Mouse (Mus musculus) T-helper 2 cell (primary cell): ENCODE results near the gene Hbq1b.
"Not testable (repeated sequence)": the region's sequence is repeated elsewhere in the genome, so short reads cannot be mapped to it uniquely, and the experiment has no call there.

Source experiments
- in situ Hi-C: fragments of 300-600 bp; cut with MboI, MseI; formaldehyde crosslinking; loops from one replicate; pipeline ENCODE4 v1.15.1; 2025; ENCODE audit warnings: high pct_unique_total_duplicates

Hbq1b gene

DNA sequence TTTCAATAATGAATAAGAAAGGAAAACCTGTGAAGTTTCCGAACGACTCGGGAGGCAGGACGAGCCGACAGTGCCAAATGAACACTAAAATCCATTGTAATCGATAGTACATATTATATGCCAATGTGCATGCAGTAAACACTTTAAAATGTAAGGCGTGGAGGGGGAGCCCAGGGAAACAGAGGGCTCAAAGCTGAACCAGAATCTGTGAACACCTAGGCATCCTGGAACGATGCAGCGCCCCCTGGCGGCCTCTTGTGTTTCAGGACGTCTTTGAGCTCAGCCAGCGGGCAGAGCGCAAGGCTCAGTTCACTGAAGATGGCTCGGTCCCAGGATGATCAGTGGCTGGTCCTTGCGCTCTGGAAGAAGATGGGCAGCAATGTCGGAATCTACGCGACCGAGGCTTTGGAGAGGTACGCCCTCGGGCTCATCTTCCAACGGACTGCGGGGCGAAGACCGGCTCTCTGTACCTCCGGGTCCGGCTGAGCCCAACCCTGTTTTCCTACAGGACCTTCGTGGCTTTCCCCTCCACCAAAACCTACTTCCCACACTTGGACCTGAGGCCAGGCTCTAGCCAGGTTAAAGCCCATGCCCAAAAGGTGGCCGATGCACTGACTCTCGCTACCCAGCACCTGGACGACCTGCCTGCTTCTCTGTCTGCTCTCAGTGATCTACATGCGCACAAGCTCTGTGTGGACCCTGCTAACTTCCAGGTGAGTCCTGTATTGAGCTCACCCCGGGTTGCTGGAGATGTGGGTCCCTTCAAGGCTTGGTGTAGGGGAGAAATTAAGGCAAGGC lies at the start of gene Hbq1b:
TSS of gene Hbq1b (plus strand) at position 271 of the 798 bp plus-strand sequence.
- in situ Hi-C loops, result not testable (repeated sequence)

DNA sequence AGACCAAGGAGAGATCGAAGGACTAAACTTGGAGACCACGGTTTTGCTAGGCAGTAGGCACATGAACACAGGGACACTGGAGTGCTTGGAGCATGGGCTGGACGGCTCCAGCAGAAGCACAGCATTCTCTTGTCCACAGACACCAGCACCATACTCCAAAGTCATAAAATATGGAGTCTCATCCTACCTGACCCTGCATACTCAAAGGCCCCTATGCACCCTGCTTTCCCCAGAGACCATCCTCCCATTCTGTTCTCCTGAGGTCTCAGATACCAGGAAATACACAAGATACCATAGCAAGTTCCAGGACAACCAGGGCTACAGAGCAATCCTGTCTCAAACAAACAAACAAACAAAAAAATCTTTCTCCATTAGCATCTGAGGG lies 49.4 kb upstream of the Hbq1b start:
- in situ Hi-C loops, result no loop called here

DNA sequence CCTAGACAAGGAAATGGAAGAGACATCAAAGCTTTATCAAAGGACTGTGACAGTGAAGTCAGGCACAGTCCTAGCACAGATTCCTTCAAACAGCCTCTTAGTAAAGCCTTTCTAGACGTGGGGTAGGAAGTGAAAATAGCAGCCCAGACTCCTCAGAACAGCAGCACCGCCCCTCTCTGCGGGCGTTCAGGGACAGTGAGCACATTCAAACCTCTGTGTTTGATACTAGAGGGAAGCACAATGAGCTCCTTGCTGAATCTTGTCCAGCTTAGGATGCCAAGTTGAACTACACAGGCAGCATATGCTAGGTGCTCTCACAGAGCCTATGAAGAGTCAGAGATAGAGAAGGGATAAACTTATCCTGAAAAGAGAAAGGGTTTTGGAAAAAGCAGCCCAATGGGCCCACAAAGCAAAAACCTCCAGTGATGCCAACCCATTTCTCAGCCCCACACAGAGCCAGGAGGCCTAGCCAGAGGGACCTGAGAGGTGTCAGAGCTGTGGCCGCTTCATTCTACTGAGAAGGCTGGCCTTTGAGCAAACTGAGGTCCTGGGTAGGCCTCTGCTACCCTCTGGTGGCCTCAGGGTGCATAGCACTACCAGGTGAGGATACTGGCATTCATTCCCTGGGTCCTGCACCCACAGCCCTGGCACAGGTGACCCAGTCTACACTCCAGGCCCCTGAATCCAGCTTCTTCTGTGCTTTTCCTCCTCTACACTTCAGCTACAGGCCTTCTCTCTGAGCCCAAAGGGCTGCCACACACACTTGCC lies 48.5 kb upstream of the Hbq1b start:
- in situ Hi-C loops, result no loop called here

DNA sequence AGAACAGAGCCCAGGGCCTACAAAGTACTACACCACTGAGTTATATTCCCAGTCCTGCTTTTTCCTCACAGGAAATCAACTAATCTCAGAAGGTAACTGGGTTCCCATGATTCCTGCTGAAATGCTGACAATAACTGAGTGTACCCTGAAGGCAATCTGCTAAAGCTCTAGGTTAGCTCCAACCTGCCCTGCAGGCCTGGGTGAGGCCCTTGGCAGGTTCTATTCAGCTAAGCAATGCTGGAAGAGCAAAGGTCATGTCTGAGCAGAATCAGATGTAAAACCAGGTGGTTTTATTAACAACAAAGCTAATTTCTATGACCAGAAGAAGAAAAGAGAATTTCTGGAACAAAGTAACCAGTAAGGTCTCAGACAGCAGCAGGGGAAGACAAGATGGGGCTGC lies 45.4 kb upstream of the Hbq1b start:
- in situ Hi-C loops, result no loop called here

DNA sequence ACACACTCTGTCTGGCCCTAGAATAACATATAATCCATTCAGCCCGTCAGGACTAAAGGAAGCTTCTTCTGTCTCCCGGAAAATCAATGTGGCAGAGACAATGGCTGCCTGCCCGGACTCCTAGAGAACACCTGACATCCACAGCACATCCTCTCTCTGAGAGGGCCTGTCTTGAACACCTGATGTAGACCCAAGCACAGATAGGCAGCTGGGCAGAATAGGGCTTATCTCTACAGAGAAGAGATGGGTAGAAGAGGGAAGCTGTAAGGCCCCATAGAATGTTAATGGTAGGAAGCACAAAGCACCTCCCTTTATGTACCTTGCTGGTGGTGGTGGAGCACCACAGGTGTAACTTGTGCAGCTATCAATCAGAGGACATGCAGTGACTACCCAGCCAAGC lies 44.6 kb upstream of the Hbq1b start:
- in situ Hi-C loops, result no loop called here

DNA sequence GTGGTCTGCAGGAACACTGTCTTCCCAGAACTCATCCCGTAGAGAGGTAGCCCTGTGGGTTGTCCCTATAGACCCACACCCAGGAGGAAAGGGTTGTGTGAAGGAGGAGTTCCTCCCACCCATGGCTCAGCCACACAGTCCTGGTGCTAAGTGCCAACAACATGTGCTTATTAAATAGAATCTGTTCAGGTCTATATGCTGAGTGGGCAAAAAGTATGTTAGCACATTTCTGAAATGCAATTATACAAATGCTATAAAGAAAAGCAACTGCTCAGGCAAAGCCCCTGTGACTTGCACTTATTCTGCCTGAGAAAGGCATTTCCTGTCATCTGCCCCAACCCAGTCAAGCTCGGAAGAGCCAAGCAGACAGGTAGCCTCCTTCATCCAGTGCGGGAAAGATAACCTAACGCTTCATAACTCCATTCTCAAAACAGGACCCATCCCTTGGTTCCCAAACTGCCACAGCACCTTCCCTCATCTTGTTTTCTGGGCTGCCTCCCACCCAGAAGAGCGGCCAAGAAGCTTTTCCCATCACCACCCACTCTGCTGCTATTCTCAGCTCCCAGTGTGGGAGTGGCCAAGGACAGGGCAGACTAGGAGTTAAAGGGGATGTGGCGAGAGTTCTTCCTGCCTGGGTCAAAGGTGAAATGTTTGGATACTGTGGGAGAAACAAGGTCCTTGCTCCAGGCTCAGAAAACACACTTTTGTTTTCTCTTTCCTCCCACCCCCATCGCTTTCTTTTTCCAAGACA lies 43.4 kb upstream of the Hbq1b start:
- in situ Hi-C loops, result no loop called here

DNA sequence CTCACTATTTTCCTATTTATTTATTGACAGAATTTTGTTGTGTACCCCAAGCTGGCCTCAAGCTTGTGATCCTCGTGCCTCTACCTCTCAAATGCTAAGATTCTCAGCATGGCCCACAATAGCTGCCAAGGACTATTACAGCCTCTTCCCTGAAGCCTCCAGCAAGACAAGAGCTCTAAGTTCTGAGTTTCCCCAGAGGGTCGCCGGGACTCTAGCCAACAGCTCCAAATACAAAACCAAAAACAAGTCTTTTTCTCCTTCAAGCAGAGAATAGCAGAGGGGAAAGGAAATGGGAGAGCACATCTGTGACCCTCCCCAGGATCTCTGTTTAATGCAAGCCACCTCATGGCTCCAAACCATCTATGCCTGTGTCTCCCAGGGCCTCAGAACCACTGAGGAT lies 42.7 kb upstream of the Hbq1b start:
- in situ Hi-C loops, result no loop called here

DNA sequence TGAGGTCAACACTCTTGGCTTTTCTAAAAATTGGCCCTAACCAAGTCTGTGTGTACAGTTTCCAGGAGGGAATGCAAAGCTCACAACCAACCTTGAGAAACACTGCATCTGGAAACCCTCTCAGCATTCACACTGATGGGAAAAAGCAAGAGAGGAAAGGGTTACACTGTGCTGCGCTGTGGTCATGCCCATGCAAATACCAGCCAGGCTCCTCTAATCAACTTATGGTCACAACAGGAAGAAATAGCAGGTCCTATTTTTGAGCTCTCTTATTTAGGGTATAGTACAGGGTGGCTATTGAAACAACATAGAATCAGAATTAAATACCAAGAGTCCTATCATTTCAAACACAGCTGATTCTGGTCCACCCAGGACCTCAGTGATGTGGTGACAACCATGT lies 42.1 kb upstream of the Hbq1b start:
- in situ Hi-C loops, result no loop called here

DNA sequence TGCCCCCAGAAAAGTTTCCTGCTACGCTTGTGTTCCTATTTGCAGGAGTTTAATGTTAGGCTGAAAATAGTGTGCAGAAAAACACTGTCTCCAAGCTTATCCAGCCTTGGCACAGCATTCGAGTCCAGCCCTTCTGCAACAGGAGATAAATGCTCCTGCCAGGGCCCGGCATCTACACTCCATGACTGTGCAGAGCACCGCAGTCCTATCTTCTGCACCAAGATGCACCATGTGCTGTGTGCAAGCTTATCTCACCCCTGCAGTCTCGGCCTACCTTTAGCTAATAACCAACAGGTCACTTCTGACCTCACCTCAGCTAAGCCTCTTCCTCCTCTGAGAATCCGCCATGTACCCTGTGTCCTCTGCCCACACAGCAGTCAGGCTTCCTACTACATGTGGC lies 41.2 kb upstream of the Hbq1b start:
- in situ Hi-C loops, result no loop called here

DNA sequence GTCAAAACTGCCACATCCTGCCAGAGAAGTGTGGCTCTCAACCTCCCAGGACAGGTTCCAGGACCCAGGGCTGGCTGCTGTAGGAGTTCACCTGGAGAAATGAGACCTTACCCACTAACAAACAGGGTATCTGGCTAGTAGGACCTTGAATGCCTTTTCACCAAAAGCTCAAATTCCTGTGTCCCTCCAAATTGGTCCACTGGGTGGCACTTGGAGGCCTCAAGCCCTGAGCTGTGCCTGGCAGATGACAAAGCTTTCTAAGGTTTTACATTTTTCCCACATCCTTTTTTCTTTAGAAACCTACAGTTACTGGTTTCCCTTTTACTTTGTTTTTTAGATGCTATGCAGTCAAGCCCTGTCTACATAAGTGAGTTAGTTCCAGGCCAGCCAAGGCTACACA lies 39.7 kb upstream of the Hbq1b start:
- in situ Hi-C loops, result no loop called here

DNA sequence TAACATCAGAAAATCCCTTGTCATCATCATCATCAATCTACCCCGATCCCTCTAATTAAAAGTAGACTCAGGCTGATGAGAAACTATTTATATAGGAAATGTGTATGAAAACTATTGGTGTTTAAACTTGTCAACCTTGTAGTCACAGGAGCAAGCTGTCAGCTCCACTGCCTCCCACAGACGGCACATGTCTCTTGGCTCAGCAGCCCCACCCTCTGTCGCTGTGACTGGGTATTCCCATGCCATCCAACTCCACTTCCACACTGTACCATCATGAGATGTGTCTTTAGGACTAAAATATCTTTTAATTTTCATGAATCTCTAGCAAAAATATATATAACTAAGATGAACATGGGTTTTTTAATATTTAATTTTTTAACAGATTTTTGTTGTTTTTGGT lies 38.4 kb upstream of the Hbq1b start:
- in situ Hi-C loops, result no loop called here

DNA sequence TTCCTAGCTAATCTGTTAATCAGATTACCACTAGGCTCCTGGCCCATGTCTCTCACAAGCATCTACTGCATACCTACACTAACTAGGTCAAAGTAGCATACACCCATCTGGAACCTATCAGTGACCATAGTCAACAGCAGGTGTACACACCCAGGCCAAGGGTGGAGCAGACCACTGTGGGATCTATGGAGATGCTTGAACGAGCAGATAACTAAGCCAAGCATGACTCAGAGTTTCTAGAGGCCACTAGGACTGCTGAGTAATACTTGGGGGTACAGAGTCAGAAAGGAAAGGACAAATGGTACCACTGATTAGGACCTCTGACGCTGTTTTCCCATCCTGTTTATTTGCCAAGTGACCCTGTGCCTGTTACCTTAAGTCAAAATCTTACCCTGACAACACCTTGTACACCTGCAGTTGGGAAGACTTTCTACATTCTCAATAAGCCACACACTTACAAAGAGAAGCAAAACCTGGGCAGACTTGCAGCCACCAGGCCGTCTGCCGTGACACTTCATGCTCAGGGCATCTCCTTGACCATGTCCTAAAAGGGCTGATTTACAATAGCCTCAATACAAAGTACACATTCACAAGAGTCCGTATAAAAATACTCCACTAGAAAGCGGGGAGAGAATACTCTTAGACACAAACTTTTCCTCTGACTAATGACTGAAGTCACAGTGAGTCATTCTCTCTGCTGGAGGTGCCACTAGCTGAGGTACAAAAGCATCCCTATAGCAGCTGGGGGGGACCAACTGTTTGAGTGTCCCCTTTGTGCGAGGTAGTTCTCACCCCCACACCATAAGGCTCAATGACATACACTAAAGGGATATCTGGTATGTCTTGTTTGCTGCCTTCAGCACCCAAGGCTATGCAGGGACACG lies 35.6 kb upstream of the Hbq1b start:
- in situ Hi-C loops, result no loop called here

DNA sequence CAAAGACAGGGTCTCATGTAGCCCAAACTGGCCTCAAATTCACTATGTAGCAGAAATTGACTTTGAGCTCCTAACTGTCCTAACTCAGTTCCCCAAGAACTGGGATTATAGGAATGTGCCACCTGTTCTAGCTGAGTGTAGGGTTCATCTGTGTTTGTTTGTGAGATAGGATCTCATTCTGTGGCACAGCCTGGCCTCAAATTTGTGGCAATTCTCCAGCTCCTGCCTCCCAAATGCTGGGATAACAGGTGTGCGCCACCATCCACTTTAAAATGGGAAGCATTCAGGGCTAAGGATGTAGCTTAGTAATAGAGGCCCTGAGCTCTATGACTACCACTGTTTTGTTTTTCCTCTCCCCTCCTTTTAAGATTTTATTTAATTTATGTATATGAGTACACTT lies 33.6 kb upstream of the Hbq1b start:
- in situ Hi-C loops, result no loop called here

DNA sequence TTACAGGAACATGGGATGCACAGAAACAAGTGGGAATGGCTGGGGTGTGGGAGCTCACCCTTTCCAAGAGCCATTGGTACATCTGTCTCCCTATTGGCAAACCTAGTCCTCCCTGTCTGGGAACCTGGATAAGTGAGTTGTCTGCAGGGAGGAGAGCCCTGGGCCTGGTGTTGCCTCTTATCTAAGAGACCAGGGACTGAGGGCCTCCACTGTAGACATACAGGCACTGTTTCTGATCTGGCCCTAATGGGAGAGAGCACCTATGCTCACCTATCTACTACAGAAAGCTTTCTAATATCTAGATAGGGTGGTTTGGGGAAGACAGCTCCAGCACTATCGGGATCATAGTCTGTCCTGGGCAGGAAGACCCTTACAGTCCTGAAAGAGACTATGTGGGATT lies 30.6 kb upstream of the Hbq1b start:
- in situ Hi-C loops, result no loop called here

DNA sequence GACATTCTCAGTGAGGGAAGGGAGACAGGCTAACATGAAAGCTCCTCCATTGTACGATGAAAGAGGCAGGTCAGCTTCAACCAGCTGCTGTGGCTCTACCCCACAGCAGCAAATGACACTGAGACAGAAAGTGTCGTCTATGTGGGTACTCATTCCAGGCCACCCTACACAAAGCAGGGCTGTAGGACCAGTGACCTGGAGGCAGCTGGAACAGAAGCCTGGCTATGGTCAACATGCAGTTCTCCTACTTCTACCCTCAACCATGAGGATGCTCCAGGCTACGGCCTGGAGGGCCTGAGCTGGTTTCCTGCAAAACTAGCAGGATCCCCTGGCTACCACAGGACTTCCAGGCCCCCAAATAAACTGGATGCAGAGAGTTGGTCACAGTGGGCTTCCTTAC lies 30.2 kb upstream of the Hbq1b start:
- in situ Hi-C loops, result no loop called here

DNA sequence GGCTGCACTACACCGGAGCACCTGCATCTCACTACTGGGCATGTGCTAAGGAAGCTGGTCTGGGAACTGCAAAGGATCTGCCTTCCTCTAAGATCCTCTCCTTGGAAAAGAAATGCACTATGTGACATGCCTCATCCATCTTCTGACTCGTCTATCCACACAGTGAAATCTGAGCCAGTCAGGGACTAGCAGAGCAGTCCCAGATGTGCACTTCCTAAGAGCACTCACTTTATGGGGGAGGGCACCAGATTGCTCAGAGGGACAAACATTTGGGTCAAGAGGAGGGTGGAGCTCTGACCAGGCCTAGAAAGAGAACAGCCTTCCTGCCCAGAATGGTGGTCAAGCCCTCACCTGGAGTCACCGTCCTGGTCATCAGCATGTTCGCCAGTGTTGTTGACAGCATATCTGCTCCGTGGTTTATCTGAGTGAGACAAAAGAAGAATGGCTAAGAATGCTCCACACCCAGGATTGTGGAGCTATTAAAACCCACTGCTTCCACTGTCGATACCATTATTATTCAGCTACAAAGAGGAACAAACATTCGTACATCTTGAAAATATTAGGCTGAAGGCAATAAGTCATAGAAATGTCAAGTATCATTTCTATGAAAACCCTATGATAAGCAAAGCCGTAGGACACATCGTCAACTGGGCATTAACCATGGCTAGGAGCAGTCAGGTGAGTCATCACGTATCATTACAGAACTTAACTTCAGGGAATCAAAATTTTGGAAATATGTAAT lies 23.9 kb upstream of the Hbq1b start:
- in situ Hi-C loops, result no loop called here

DNA sequence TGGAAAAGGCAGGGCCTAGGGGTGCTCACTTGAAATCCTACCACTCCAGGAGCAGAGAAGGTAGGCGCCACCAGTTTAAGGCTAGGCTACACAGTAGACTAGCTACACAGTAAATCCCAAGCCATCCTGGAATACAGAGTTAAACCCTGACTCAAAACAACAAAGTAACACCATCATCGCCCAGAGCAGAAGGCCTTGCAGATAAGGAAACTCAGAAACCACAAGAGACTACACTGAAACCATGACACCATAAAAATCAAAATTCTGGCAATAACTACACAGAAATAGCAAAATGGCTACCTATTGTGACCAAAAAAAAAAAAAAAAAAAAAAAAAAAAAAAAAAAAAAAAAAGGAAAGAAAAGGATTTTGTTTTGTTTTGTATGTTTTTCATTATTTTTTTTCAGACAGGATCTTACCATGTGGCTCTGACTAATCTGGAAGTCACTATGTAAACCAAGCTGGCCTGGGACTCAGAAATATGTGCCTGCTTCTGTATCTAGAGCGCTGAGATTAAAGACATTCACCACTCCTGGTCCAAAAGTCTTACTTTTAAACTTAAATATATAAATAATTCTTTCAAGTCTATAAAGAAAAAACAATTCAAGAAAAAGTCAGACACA lies 21.5 kb upstream of the Hbq1b start:
- in situ Hi-C loops, result no loop called here

DNA sequence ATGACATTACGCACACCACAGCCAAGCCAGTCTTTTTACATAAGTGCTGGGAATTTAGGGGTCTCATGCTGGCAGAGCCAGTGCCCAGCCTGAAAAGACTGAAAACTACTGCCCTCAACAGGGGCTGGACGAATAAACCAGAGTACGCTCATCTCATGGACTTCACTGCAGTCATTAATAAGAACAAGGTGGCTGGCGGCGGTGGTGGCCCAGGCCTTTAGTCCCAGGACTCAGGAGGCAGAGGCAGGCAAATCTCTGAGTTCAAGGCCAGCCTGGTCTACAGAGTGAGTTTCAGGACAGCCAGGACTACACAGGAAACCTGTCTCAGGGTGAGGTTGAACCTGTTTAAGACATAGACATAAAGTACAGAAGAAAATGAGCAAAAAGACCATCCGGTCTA lies 20.6 kb upstream of the Hbq1b start:
- in situ Hi-C loops, result no loop called here

DNA sequence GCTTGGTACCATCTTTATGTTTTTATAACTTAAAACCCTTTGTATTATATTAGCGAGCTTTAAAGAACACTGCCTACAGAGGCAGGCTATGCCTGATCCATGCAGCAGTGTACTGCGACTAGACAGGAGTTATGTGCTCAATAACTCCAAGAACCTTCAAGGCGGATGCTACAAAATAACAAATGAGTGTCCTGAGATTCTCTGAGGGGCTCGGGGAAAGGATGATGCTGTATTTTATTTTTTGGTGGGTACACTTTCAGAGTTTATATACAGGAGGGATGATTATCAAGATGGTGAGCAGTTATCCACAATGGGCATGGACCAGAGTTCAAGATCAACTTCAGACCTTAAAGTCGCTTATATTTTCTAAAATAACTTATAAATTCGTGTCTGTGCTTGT lies 20.0 kb upstream of the Hbq1b start:
- in situ Hi-C loops, result no loop called here

DNA sequence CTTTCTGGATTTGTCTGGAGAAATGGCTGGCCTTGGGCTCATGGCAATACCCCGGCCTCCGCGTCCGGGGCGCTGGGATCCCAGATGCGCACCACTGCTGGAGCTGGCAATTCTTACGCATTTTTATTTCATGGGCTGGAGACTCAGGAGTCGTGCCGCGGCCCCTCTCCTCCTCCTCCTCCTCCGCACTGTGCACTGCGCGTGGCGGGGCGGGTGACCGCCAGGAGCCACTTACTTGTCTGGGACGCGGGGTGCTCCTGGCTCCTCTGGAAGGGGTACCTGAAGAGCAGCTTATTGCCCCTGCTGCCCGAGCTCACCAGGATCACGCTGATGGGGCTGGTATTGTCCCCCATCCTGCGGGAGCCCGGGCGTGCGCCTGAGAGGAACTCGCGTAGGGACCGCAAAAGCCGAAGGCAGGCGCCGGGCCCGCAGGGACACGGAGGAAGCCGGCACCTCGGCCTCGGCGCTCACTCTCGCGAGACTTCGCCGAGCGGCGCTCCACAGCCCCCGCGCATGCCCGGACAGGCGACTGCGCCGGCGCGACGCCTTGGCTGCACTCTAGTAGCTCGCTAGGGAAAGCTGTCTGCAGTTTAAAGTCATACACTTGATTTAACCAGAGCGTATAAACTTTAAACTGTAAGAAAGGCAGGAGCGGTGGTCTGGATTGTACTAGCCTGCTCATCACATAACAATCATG lies 19.4 kb upstream of the Hbq1b start, which contains the start of gene Nprl3:
TSS of gene Nprl3 (minus strand) at position 520 of the 697 bp plus-strand sequence.
- in situ Hi-C loops, result no loop called here
